Mouse (Mus musculus): ENCODE results near the gene Ifi27l2b. TPM values are rescaled to one million over a fixed set of nuclear protein-coding genes. Genes with fewer than 3 reads are reported as not detected.

Ifi27l2b gene
- polyA plus RNA-seq (2015; fragmentation: Nextera tagmentation; extraction: Ambion mirVana), result not detected in 2 replicates

DNA sequence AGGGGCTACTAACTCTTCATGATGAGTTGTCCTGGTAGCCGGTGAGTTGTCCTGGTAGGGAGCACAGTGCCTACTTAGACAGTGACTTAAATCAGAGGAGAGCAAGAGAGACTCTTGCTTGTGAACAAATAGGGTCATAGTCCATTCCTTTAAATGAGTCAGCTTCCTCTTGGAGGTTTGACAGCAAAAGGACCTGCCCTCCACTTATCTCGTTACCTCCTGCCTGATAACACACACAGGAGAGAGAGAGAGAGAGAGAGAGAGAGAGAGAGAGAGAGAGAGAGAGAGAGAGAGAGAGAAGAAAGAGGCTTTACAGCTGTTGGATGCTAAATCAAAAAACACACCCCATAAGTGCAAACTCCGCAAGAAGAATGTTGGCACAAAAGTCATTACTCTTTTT is at the start of gene Ifi27l2b:
Ifi27l2b (minus strand) TSS at position 84 of the 400 bp plus-strand sequence.
- no peaks in the 10 kb centered on the region for H3K4me1 ChIP-seq (ENCODE audit: control insufficient read depth, insufficient read depth, low read depth, low read length)
- no peaks in the 10 kb centered on the region for H3K27me3 ChIP-seq (replicated peaks; ENCODE audit: control insufficient read depth, insufficient read depth, low read length)
- no peaks in the 10 kb centered on the region for H3K36me3 ChIP-seq (ENCODE audit: control insufficient read depth, insufficient read depth, low read length)
- H3K27ac ChIP-seq (ENCODE audit: low read depth, low read length), result no peak within 1 kb of the TSS
- no peak within 1 kb of the TSS for H3K4me3 ChIP-seq (ENCODE audit: low read length)
- ATAC-seq, result no peak
- WGBS, result 83% methylated on average over 3 of the region's 3 CpGs
- H3K4me2 ChIP-seq (ENCODE audit: low read length), result no peak within 1 kb of the TSS
- no peak within 1 kb of the TSS for H3K9ac ChIP-seq (ENCODE audit: low read depth, low read length)
- H3K9me3 ChIP-seq (ENCODE audit: control insufficient read depth, low read length), result no peaks in the 10 kb centered on the region

GRCm38 (mm10) chr12:103504402-103504801 is 47.4 kb upstream of the Ifi27l2b start:
- WGBS, result 83% methylated on average over 3 of the region's 3 CpGs
- Histone ChIP-seq H3K27me3 (replicated peaks; ENCODE audit: control insufficient read depth, insufficient read depth, low read length) (no peaks in the 10 kb centered on the region), H3K4me2 (ENCODE audit: low read length) (no peak overlapping the region), H3K9me3 (ENCODE audit: control insufficient read depth, low read length) (no peaks in the 10 kb centered on the region), H3K4me1 (ENCODE audit: control insufficient read depth, insufficient read depth, low read depth, low read length) (no peaks in the 10 kb centered on the region), H3K9ac (ENCODE audit: low read depth, low read length) (no peak overlapping the region), H3K27ac (ENCODE audit: low read depth, low read length) (no peak overlapping the region), H3K36me3 (ENCODE audit: control insufficient read depth, insufficient read depth, low read length) (no peaks in the 10 kb centered on the region), H3K4me3 (ENCODE audit: low read length) (no peak overlapping the region)
- ATAC-seq, result no peak

DNA sequence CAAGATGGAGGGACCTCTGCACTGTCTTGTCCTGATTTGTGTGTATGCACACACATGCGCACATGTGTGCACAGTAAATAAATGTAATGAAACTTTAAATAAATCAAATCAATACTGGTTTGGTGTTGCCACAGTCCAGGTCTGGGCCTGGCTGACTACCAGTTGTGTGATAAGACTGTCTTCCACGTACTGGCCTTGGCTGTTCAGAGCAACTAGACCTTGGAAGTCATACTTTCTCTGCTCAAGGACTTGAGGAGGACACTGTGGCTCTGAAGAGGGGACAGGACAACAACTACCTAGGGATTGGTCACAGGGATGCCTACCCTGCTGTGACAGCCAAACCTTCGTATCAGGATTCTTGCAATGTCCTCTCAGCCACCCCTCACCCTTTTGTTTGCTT is 46.3 kb upstream of the Ifi27l2b start:
- 73% methylated on average over 3 of the region's 3 CpGs for WGBS
- Histone ChIP-seq H3K4me1 (ENCODE audit: control insufficient read depth, insufficient read depth, low read depth, low read length) (no peaks in the 10 kb centered on the region), H3K4me2 (ENCODE audit: low read length) (no peak overlapping the region), H3K27ac (ENCODE audit: low read depth, low read length) (no peak overlapping the region), H3K4me3 (ENCODE audit: low read length) (no peak overlapping the region), H3K27me3 (replicated peaks; ENCODE audit: control insufficient read depth, insufficient read depth, low read length) (no peaks in the 10 kb centered on the region), H3K9me3 (ENCODE audit: control insufficient read depth, low read length) (no peaks in the 10 kb centered on the region), H3K9ac (ENCODE audit: low read depth, low read length) (no peak overlapping the region), H3K36me3 (ENCODE audit: control insufficient read depth, insufficient read depth, low read length) (no peaks in the 10 kb centered on the region)
- no peak for ATAC-seq

GRCm38 (mm10) chr12:103499261-103499660 is 42.2 kb upstream of the Ifi27l2b start:
- Histone ChIP-seq H3K27me3 (replicated peaks; ENCODE audit: control insufficient read depth, insufficient read depth, low read length) (no peaks in the 10 kb centered on the region), H3K9ac (ENCODE audit: low read depth, low read length) (no peak overlapping the region), H3K4me2 (ENCODE audit: low read length) (no peak overlapping the region), H3K4me1 (ENCODE audit: control insufficient read depth, insufficient read depth, low read depth, low read length) (no peaks in the 10 kb centered on the region), H3K27ac (ENCODE audit: low read depth, low read length) (no peak overlapping the region), H3K9me3 (ENCODE audit: control insufficient read depth, low read length) (no peaks in the 10 kb centered on the region), H3K4me3 (ENCODE audit: low read length) (no peak overlapping the region), H3K36me3 (ENCODE audit: control insufficient read depth, insufficient read depth, low read length) (no peaks in the 10 kb centered on the region)
- ATAC-seq, result no peak
- 79% methylated on average over 2 of the region's 2 CpGs for WGBS

DNA sequence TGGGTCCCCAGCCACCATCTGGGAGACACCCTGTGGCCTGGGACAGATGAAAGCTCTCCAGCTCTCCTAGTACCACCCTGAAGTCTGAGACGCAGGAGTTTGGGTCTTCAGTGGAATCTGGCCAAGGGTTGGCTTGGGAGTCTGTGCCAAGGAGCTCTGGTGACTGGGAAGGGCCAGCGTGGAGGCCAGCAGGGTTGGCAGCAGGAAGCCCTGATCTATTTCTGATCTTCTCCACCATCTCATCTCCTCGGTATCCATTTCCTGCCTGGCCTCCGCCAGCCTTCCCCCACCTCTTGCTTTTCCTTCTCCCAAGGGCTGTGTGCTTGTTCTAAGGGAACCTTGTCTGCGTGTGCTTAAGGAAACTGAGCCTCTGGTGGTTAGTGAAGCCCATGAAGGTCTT is 41.7 kb upstream of the Ifi27l2b start:
- Histone ChIP-seq H3K36me3 (ENCODE audit: control insufficient read depth, insufficient read depth, low read length) (no peaks in the 10 kb centered on the region), H3K9ac (ENCODE audit: low read depth, low read length) (no peak overlapping the region), H3K4me3 (ENCODE audit: low read length) (no peak overlapping the region), H3K27ac (ENCODE audit: low read depth, low read length) (no peak overlapping the region), H3K9me3 (ENCODE audit: control insufficient read depth, low read length) (no peaks in the 10 kb centered on the region), H3K4me2 (ENCODE audit: low read length) (no peak overlapping the region), H3K4me1 (ENCODE audit: control insufficient read depth, insufficient read depth, low read depth, low read length) (no peaks in the 10 kb centered on the region), H3K27me3 (replicated peaks; ENCODE audit: control insufficient read depth, insufficient read depth, low read length) (no peaks in the 10 kb centered on the region)
- ATAC-seq, result no peak
- 70% methylated on average over 5 of the region's 5 CpGs for WGBS

GRCm38 (mm10) chr12:103494486-103494885 is 37.5 kb upstream of the Ifi27l2b start:
- H3K4me3 ChIP-seq (ENCODE audit: low read length), result no peak overlapping the region
- H3K9me3 ChIP-seq (ENCODE audit: control insufficient read depth, low read length), result no peaks in the 10 kb centered on the region
- no peak for ATAC-seq
- H3K4me1 ChIP-seq (ENCODE audit: control insufficient read depth, insufficient read depth, low read depth, low read length), result no peaks in the 10 kb centered on the region
- H3K9ac ChIP-seq (ENCODE audit: low read depth, low read length), result no peak overlapping the region
- H3K36me3 ChIP-seq (ENCODE audit: control insufficient read depth, insufficient read depth, low read length), result no peaks in the 10 kb centered on the region
- no peak overlapping the region for H3K27ac ChIP-seq (ENCODE audit: low read depth, low read length)
- WGBS, result 22% methylated on average over 6 of the region's 6 CpGs
- H3K4me2 ChIP-seq (ENCODE audit: low read length), result no peak overlapping the region
- no peaks in the 10 kb centered on the region for H3K27me3 ChIP-seq (replicated peaks; ENCODE audit: control insufficient read depth, insufficient read depth, low read length)

DNA sequence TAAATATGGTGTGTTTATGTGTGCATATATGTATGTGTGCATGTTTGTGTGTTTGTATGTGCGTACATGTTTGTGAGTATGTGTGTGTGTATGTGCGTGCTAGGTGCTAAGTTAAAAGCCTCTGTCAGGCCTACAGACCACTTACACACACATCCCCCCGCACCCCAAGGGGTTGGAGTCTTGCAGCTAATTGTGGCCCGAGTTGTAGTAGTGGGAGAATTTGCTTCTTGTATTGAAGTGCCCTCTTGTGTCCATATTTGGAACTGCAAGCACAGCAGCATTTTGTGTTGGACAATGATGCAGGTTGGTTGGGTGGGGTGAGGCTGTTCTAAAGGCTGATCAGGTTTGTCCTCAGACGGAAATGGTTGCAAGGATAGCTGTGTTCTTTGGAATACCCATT is 35.7 kb upstream of the Ifi27l2b start:
- Histone ChIP-seq H3K9me3 (ENCODE audit: control insufficient read depth, low read length) (no peaks in the 10 kb centered on the region), H3K4me1 (ENCODE audit: control insufficient read depth, insufficient read depth, low read depth, low read length) (no peaks in the 10 kb centered on the region), H3K36me3 (ENCODE audit: control insufficient read depth, insufficient read depth, low read length) (no peaks in the 10 kb centered on the region), H3K27ac (ENCODE audit: low read depth, low read length) (no peak overlapping the region), H3K9ac (ENCODE audit: low read depth, low read length) (no peak overlapping the region), H3K4me3 (ENCODE audit: low read length) (no peak overlapping the region), H3K27me3 (replicated peaks; ENCODE audit: control insufficient read depth, insufficient read depth, low read length) (no peaks in the 10 kb centered on the region), H3K4me2 (ENCODE audit: low read length) (no peak overlapping the region)
- ATAC-seq, result no peak
- 44% methylated on average over 5 of the region's 5 CpGs for WGBS

- 77% methylated on average over 3 of the region's 3 CpGs for WGBS
- Histone ChIP-seq H3K27me3 (replicated peaks; ENCODE audit: control insufficient read depth, insufficient read depth, low read length) (no peaks in the 10 kb centered on the region), H3K27ac (ENCODE audit: low read depth, low read length) (no peak overlapping the region), H3K9me3 (ENCODE audit: control insufficient read depth, low read length) (no peaks in the 10 kb centered on the region), H3K4me2 (ENCODE audit: low read length) (no peak overlapping the region), H3K9ac (ENCODE audit: low read depth, low read length) (no peak overlapping the region), H3K4me1 (ENCODE audit: control insufficient read depth, insufficient read depth, low read depth, low read length) (no peaks in the 10 kb centered on the region), H3K36me3 (ENCODE audit: control insufficient read depth, insufficient read depth, low read length) (no peaks in the 10 kb centered on the region), H3K4me3 (ENCODE audit: low read length) (no peak overlapping the region)
- no peak for ATAC-seq
Measured at GRCm38 (mm10) chr12:103491091-103491730, 34.2 kb upstream of the Ifi27l2b start.

DNA sequence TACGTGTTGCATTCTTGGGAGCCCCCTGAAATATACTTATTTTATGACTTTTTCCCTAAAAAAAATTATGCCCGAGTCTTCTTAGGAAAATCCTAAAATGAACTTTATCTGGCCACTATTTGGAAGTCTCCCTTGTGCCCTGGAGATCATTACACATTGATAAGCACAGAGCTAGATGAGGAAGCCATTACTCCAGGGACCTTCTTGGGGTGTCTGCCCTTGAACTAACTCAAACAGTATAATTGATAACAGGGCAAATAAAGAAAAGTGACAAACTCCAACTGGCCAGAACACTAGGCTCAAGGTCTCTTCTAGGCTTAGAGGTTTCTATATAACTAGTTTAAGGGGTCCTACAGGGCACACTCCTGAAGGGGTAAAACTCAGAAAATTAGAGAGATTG is 30.7 kb upstream of the Ifi27l2b start:
- ATAC-seq, result no peak
- no peaks in the 10 kb centered on the region for H3K4me1 ChIP-seq (ENCODE audit: control insufficient read depth, insufficient read depth, low read depth, low read length)
- no peaks in the 10 kb centered on the region for H3K36me3 ChIP-seq (ENCODE audit: control insufficient read depth, insufficient read depth, low read length)
- no peak overlapping the region for H3K4me3 ChIP-seq (ENCODE audit: low read length)
- H3K27ac ChIP-seq (ENCODE audit: low read depth, low read length), result no peak overlapping the region
- H3K9ac ChIP-seq (ENCODE audit: low read depth, low read length), result no peak overlapping the region
- H3K4me2 ChIP-seq (ENCODE audit: low read length), result no peak overlapping the region
- 76% methylated on average over 2 of the region's 2 CpGs for WGBS
- no peaks in the 10 kb centered on the region for H3K9me3 ChIP-seq (ENCODE audit: control insufficient read depth, low read length)
- H3K27me3 ChIP-seq (replicated peaks; ENCODE audit: control insufficient read depth, insufficient read depth, low read length), result no peaks in the 10 kb centered on the region

DNA sequence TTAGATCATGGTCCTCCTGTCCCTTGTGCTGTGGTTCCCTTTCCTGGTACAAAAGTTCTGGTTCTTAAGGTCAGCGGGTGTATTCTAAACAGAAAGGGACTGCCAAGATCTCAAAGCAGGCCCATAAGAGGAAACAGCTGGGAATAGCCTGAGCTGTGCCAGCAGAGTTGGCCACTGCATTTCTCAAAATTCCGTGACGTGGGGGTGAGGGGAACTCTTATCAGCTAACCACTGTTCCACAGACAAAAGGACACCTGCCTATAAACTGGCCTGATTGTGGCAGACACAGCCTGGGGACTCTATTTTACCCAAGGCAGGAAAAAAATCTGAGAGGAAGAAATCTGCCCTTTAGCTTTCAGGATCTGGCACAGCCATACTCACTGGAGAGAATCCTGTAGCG is 30.3 kb upstream of the Ifi27l2b start:
- 78% methylated on average over 4 of the region's 4 CpGs for WGBS
- H3K4me2 ChIP-seq (ENCODE audit: low read length), result no peak overlapping the region
- ATAC-seq, result no peak

More for the DNA sequence above, 30.3 kb upstream of the Ifi27l2b start:
- H3K9ac ChIP-seq (ENCODE audit: low read depth, low read length), result no peak overlapping the region
- no peaks in the 10 kb centered on the region for H3K4me1 ChIP-seq (ENCODE audit: control insufficient read depth, insufficient read depth, low read depth, low read length)
- no peak overlapping the region for H3K4me3 ChIP-seq (ENCODE audit: low read length)
- no peaks in the 10 kb centered on the region for H3K9me3 ChIP-seq (ENCODE audit: control insufficient read depth, low read length)
- H3K27me3 ChIP-seq (replicated peaks; ENCODE audit: control insufficient read depth, insufficient read depth, low read length), result no peaks in the 10 kb centered on the region
- H3K36me3 ChIP-seq (ENCODE audit: control insufficient read depth, insufficient read depth, low read length), result no peaks in the 10 kb centered on the region
- no peak overlapping the region for H3K27ac ChIP-seq (ENCODE audit: low read depth, low read length)
